Mouse (Mus musculus) adrenal gland, postnatal 10 days (tissue): ENCODE data around the gene Olfr177. TPM values are rescaled to one million over a fixed set of nuclear protein-coding genes. Genes with fewer than 3 reads are reported as not detected.

Experiments used
- DNase-seq: peaks from one replicate; pipeline ENCODE4 v3.0.0; 2021; ENCODE audit warnings: mixed read lengths
- long read RNA-seq, 2 experiments: library from polyadenylated mRNA; stranded (forward); transcript quantifications; one replicate each; pipeline ENCODE4 v2.0.0; 2021
- total RNA-seq, 2 experiments: library from RNA; stranded (reverse); gene quantifications; 2 replicates each; pipeline ENCODE4 v1.2.3; 2021

Gene Olfr177
- not detected for total RNA-seq
- long read RNA-seq, experiment 1: 0 reads
- long read RNA-seq, experiment 2: 0 reads

DNA sequence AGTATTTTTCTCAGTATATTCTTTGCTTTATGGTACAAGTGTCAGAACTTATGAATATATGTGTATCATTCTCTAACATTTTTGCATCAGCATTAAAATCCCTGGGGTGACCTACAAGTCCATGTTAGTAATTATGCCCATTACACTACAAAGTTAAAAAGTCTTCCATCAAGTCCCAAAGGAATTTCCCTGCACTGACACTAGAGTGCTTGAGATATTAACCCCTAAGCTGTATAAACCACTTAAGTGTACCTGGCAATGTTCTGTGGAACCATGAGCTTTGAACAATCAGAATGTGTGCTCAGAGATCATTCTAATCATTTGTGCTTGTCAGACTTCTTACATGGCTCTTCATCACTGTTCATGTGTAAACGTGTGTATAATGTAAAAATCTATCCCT lies at the start of gene Olfr177:
Gene Olfr177, minus strand, starts transcription at position 101 of the 400 bp plus-strand sequence.
- DNase-seq: no peak

DNA sequence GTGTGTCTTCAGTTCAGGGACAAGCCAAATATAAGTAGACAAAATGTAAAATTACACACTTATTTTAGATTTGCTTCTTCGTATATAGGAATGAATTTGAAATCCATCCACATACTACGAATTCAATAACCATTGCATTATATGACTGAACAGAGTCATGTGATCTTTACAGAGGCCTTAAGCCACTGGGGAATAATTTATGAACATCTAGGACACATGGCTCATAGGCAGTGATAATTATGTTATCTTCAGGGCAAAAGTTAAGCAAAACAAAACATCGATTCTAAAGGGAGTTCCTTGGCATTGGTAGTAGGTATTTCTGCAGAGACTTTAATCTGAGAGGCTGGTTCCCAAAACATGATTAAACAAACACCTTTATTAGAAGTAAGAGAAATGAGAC lies 17.4 kb upstream of the Olfr177 start, which contains the start of gene Olfr178:
Gene Olfr178, minus strand, starts transcription at position 101 of the 400 bp plus-strand sequence.
- DNase-seq: no peak

DNA sequence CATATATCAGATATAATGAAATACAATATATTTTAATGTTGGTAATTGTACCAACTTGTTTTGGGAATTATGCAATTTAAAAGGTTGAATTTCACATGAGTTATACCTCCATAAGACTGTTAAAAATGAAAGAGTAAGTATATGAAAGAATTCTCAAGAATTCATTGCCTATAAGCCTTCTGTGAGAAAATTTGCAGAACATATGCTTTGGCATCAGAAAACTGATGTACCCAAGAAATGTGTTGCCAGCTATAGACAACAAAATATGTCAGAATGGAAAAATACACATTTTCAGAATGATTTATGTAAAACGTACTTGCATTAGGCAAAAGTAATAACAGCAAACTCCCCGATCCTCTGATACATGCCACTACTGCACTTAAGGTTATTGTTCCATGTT lies 9.8 kb upstream of the Olfr177 start:
- no peak for DNase-seq

DNA sequence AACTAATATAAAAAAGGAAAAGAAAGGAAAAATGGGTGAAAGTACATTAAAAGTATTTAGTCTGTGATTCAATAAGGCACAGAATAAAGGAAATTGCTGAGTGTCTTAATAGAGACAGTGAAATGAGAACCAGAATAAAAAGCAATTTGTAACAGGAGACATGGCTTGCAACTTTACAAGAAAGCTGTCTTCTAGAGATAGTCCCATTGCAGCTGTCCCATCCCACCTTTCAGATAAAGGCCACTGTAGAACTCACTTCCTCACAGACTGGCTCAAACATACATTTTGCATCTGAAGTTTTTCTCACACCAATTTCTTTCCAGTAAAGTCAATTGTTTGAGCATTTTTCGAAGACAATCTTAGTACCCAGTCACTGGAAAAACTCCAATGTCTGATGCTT lies 13.1 kb downstream of the Olfr177 start:
- no peak for DNase-seq

DNA sequence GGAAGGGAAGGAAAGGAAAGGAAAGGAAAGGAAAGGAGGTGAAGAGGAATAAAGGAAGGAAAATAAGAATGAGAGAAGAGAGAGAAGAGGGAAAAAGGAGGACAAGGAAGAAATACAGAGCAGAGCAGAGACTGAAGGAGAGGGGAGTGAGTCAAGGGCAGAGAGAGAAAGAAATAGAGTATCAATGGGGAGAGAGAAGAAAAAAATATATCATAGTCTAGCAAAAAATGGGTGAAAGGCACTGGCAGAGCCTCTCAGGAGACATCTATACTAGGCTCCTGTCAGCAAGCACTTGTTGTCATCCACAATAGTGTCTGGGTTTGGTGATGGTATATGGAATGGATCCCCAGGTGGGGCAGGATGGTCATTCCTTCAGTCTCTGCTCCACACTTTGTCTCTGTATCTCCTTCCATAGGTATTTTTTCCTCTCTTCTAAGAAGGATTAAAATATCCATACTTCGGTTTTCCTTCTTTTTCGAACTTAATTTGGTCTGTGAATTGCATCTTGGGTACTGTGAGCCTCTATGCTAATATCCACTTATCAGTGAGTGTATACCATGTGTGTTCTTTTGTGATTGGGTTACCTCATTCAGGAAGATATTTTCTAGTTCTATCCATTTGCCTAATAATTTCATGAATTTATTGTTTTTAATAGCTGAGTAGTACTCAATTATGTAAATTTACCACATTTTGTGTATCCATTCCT lies 14.4 kb downstream of the Olfr177 start:
- no peak for DNase-seq

DNA sequence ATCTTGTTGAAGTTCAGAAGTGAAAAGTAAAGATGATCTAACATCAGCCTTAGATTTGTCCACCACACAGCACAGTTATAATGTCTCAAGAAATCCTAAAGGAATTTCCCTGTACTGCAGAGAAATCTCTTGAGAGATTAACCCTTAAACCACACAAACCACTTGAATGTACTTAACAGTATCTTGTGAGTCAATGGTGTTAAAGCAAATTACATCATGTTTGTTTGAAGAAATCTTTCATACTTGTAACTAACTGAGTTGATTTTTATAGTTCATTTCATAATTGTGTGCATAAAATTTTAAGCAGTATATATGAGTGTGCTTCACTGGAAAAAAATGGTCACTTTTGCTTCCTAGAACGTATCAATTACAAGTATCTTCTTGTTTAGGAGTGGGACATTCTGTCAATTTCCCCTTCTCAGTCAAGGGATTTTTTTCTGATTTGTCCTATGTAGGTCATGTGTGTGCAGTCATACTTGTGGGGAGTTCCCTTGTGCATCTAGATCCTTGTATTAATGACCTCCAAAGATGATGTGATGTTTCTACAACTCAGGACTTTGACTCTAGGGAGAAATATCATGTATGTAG lies 47.7 kb downstream of the Olfr177 start, which contains the start of gene Olfr175-ps1:
Gene Olfr175-ps1, minus strand, starts transcription at position 51 of the 588 bp plus-strand sequence.
- DNase-seq: no peak

Other genes starting within 250 kb of the Olfr177 start
- gene E330017A01Rik, start 236.0 kb downstream of the Olfr177 start, total RNA-seq: not detected
- 10 to 100 TPM; 33.6 to 36.4 TPM for gene Cpox, start 204.5 kb downstream of the Olfr177 start, total RNA-seq
- gene Gpr15, start 155.7 kb downstream of the Olfr177 start, total RNA-seq: not detected
- 10 to 100 TPM; 65.5 to 80.0 TPM for gene Cldnd1, start 146.9 kb downstream of the Olfr177 start, total RNA-seq
- not detected for gene Olfr172, start 111.6 kb downstream of the Olfr177 start, total RNA-seq
- gene Olfr173, start 74.5 kb downstream of the Olfr177 start, total RNA-seq: not detected
- gene Olfr175-ps1, start 48.0 kb downstream of the Olfr177 start, total RNA-seq: not detected
- not detected for gene Olfr178, start 17.3 kb upstream of the Olfr177 start, total RNA-seq
- not detected for gene Olfr181, start 54.0 kb upstream of the Olfr177 start, total RNA-seq
- not detected for gene Olfr180, start 54.6 kb upstream of the Olfr177 start, total RNA-seq
- gene Olfr183, start 120.6 kb upstream of the Olfr177 start, total RNA-seq: not detected
- not detected for gene Olfr186, start 155.5 kb upstream of the Olfr177 start, total RNA-seq
- not detected for gene Olfr187, start 165.0 kb upstream of the Olfr177 start, total RNA-seq
- not detected for gene Olfr190, start 203.2 kb upstream of the Olfr177 start, total RNA-seq
- not detected for gene Olfr191, start 215.1 kb upstream of the Olfr177 start, total RNA-seq
- gene Olfr193, start 237.1 kb upstream of the Olfr177 start, total RNA-seq: not detected
- gene Olfr194, start 246.3 kb upstream of the Olfr177 start, total RNA-seq: not detected